Mouse (Mus musculus): Measurements from ENCODE around the gene Matn4. TPM values are rescaled to one million over a fixed set of nuclear protein-coding genes. Genes with fewer than 3 reads are reported as not detected.

Matn4 gene
- polyA plus RNA-seq, 1 experiment = 0.82 TPM

DNA sequence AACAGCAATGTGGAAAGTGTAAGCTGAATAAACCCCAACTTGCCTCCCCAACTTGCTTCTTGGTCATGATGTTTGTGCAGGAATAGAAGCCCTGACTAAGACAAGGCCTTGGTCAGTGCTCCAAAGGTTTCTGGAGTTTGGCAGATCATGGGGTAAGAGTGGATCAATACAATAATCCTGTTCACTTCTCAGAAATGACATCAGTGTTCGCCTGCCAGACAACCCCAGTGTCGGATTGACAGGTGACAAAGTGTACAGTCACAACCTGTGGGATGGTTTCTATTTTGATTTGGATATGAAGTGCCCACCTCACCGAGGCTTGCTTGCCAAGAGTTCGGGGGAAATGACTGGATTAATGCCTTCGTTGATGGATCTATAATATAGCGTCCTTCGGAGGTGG, 16.3 kb upstream of the Matn4 start:
- no peak overlapping the region for H3K27ac ChIP-seq (ENCODE audit: control insufficient read depth, insufficient read depth, low read length)
- H3K4me1 ChIP-seq (replicated peaks; ENCODE audit: control insufficient read depth, insufficient read depth, low read length) = peaks cover 42% of the 10 kb centered on the region
- no peak for TF ChIP-seq POLR2A (IDR thresholded peaks at IDR 0.05; ENCODE audit: control insufficient read depth, extremely low read depth, insufficient read depth, low read length, poor library complexity)
- DNase-seq = no peak
- 96% methylated on average over 7 of the region's 7 CpGs for WGBS
- no peaks in the 10 kb centered on the region for H3K36me3 ChIP-seq (ENCODE audit: control insufficient read depth, insufficient read depth, low read length)
- H3K4me3 ChIP-seq (ENCODE audit: control insufficient read depth, insufficient read depth, low read length) = no peak overlapping the region
- no peaks in the 10 kb centered on the region for H3K27me3 ChIP-seq (ENCODE audit: control insufficient read depth, insufficient read depth, low read length)

DNA sequence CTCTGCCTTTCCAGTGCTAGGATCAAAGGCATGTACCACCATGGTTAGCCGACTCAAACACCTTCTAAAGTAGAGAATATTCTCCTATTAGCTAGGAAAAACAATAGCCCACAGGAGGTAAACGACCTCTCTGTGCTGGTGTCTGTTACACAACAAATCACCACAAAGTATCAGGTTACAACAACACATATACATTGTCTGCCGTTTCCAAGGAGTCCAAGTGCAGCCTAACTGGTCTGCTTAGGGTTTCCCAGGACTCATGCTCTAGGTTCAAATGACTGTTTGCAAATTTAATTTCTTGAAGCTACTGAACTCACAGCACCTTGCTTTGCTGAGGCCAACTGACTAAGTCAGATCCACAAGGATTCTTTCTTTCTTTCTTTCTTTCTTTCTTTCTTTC, 14.5 kb upstream of the Matn4 start:
- peaks cover 37% of the 10 kb centered on the region for H3K4me1 ChIP-seq (replicated peaks; ENCODE audit: control insufficient read depth, insufficient read depth, low read length)
- TF ChIP-seq CTCF (IDR thresholded peaks at IDR 0.05; ENCODE audit: borderline replicate concordance, control insufficient read depth, extremely low read depth, insufficient read depth, low read length, poor library complexity) (no peak), POLR2A (IDR thresholded peaks at IDR 0.05; ENCODE audit: control insufficient read depth, extremely low read depth, insufficient read depth, low read length, poor library complexity) (no peak)
- no peak overlapping the region for H3K27ac ChIP-seq (ENCODE audit: control insufficient read depth, insufficient read depth, low read length)
- DNase-seq = no peak
- no peak overlapping the region for H3K4me3 ChIP-seq (ENCODE audit: control insufficient read depth, insufficient read depth, low read length)
- no peaks in the 10 kb centered on the region; the same call in 1 of the 2 replicates for H3K27me3 ChIP-seq (ENCODE audit: control insufficient read depth, insufficient read depth, low read length)
- WGBS = 58% methylated on average over 3 of the region's 3 CpGs
- no peaks in the 10 kb centered on the region for H3K36me3 ChIP-seq (ENCODE audit: control insufficient read depth, insufficient read depth, low read length)

DNA sequence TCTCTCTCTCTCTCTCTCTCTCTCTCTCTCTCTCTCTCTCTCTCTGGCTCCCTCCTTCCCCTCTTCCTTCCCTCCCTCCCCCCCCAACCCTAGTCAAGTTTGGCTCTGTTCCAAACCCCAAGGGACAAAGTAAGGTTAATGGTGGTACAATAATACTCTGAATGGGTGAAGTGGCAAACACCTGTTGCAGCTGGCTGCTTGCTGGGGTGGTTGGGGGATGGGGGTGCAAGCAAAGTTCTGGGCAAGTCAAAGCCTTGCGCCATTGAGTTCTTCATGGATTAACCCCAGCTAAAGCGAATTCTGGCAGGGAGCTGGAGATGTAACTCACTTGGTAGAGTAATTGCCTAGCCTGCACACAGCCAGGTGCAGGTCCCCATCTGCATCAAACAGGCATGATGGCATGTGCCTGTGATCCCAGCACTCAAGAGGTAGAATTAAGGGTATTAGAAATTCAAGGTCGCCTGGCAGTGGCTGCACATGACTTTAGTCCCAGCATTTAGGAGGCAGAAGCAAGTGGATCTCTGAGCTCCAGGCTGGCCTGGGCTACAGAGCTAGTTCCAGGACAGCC, 13.4 kb upstream of the Matn4 start:
- DNase-seq = no peak
- 26% methylated on average over 3 of the region's 3 CpGs for WGBS

DNA sequence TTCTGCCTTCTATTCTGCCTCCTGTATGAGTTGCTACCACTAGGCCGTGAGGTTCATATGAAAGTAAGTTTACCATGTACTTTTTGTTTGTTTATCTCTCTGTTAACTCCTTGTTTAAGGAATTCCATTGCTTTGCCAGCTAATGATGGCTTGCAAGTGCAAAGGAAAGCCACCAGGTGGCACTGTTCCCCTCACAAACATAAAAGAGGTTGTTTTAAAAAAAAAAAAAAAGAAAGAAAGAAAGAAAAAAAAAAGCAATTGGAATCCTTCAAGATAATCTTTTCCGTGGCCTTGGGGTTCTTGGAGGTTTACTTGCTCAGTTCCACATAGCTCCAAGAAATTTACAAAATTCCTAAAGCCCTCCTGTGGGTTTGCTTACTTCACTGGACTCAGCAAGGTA, 12.2 kb upstream of the Matn4 start:
- DNase-seq = no peak
- TF ChIP-seq POLR2A (IDR thresholded peaks at IDR 0.05; ENCODE audit: control insufficient read depth, extremely low read depth, insufficient read depth, low read length, poor library complexity) (no peak), CTCF (IDR thresholded peaks at IDR 0.05; ENCODE audit: borderline replicate concordance, control insufficient read depth, extremely low read depth, insufficient read depth, low read length, poor library complexity) (no peak)
- 1% methylated on average over 2 of the region's 2 CpGs for WGBS

More for the DNA sequence above, 13.4 kb upstream of the Matn4 start:
- Histone ChIP-seq H3K36me3 (ENCODE audit: control insufficient read depth, insufficient read depth, low read length) (no peaks in the 10 kb centered on the region), H3K4me3 (ENCODE audit: control insufficient read depth, insufficient read depth, low read length) (no peak overlapping the region), H3K27ac (ENCODE audit: control insufficient read depth, insufficient read depth, low read length) (no peak overlapping the region), H3K4me1 (replicated peaks; ENCODE audit: control insufficient read depth, insufficient read depth, low read length) (peaks cover 30% of the 10 kb centered on the region), H3K27me3 (ENCODE audit: control insufficient read depth, insufficient read depth, low read length) (no peaks in the 10 kb centered on the region; the same call in 1 of the 2 replicates)
- TF ChIP-seq CTCF (IDR thresholded peaks at IDR 0.05; ENCODE audit: borderline replicate concordance, control insufficient read depth, extremely low read depth, insufficient read depth, low read length, poor library complexity) (no peak), POLR2A (IDR thresholded peaks at IDR 0.05; ENCODE audit: control insufficient read depth, extremely low read depth, insufficient read depth, low read length, poor library complexity) (no peak)

DNA sequence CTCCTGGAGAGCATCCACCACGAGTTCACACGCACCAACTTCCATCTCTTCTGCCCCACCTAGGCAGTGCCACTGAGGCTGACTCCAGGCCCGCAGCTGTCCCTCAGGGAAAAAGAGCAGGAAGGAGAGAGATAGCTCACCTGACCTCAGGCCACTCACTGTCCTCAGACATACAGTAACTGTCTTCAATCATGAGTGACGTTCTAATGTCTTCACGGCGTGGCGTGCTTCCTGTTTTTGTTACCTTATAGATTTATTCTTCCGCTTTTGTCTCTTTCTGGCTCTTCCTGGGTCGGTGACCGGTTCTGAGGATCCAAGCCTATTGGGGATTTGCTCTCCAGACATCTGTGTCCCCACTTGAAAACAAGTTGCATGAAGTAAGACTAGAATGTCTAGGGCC, 9.6 kb upstream of the Matn4 start:
- Histone ChIP-seq H3K4me3 (ENCODE audit: control insufficient read depth, insufficient read depth, low read length) (no peak overlapping the region), H3K27ac (ENCODE audit: control insufficient read depth, insufficient read depth, low read length) (no peak overlapping the region), H3K27me3 (ENCODE audit: control insufficient read depth, insufficient read depth, low read length) (no peaks in the 10 kb centered on the region; the same call in 1 of the 2 replicates), H3K4me1 (replicated peaks; ENCODE audit: control insufficient read depth, insufficient read depth, low read length) (peaks cover 11% of the 10 kb centered on the region), H3K36me3 (ENCODE audit: control insufficient read depth, insufficient read depth, low read length) (no peaks in the 10 kb centered on the region)
- no peak for DNase-seq
- no peak for TF ChIP-seq CTCF (IDR thresholded peaks at IDR 0.05; ENCODE audit: borderline replicate concordance, control insufficient read depth, extremely low read depth, insufficient read depth, low read length, poor library complexity)
- TF ChIP-seq POLR2A (IDR thresholded peaks at IDR 0.05; ENCODE audit: control insufficient read depth, extremely low read depth, insufficient read depth, low read length, poor library complexity) = no peak
- WGBS = 70% methylated on average over 10 of the region's 10 CpGs

More for the DNA sequence above, 12.2 kb upstream of the Matn4 start:
- no peak overlapping the region for H3K4me3 ChIP-seq (ENCODE audit: control insufficient read depth, insufficient read depth, low read length)
- no peaks in the 10 kb centered on the region; the same call in 1 of the 2 replicates for H3K27me3 ChIP-seq (ENCODE audit: control insufficient read depth, insufficient read depth, low read length)
- H3K36me3 ChIP-seq (ENCODE audit: control insufficient read depth, insufficient read depth, low read length) = no peaks in the 10 kb centered on the region
- H3K27ac ChIP-seq (ENCODE audit: control insufficient read depth, insufficient read depth, low read length) = no peak overlapping the region
- peaks cover 20% of the 10 kb centered on the region for H3K4me1 ChIP-seq (replicated peaks; ENCODE audit: control insufficient read depth, insufficient read depth, low read length)

DNA sequence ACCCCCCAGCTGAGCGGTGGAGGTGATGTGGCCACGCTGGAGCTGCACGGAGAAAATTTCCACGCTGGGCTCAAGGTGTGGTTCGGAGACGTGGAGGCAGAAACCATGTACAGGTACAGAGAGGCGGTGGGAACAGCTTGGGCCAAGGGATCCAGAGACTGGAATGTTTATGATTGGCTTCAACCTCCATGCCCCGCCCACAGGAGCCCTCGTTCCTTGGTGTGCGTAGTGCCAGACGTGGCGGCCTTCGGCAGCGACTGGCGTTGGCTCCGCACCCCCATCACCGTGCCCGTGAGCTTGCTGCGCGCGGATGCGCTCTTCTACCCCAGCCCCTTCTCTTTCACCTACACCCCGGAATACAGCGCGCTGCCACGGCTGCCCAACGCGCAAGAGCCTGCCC, 9.2 kb upstream of the Matn4 start:
- no peak for DNase-seq
- TF ChIP-seq POLR2A (IDR thresholded peaks at IDR 0.05; ENCODE audit: control insufficient read depth, extremely low read depth, insufficient read depth, low read length, poor library complexity) (no peak), CTCF (IDR thresholded peaks at IDR 0.05; ENCODE audit: borderline replicate concordance, control insufficient read depth, extremely low read depth, insufficient read depth, low read length, poor library complexity) (no peak)
- no peak overlapping the region for H3K4me3 ChIP-seq (ENCODE audit: control insufficient read depth, insufficient read depth, low read length)
- 54% methylated on average over 28 of the region's 28 CpGs for WGBS
- H3K27me3 ChIP-seq (ENCODE audit: control insufficient read depth, insufficient read depth, low read length) = no peaks in the 10 kb centered on the region; the same call in 1 of the 2 replicates
- no peak overlapping the region for H3K27ac ChIP-seq (ENCODE audit: control insufficient read depth, insufficient read depth, low read length)
- peaks cover 11% of the 10 kb centered on the region for H3K4me1 ChIP-seq (replicated peaks; ENCODE audit: control insufficient read depth, insufficient read depth, low read length)
- no peaks in the 10 kb centered on the region for H3K36me3 ChIP-seq (ENCODE audit: control insufficient read depth, insufficient read depth, low read length)

DNA sequence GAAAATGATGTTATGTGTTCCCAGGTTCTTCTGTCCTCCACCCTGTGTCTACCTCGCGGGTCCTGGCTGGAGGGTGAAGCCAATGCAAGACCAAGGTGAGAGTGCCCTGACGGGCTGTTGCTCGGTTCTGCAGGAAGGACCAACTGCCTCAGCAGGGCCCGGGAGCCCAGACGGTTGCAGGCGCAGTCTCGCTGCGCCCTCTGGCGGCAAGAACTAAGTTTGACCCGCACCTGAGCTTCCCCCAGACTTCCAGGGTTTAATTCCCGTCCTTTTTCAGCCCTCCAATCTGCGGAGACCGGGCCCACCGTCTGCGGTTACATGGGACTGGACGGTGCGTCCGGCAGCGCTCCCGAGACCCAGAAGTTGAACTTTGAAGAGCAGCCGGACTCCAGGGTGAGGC, 2.7 kb upstream of the Matn4 start:
- peak; percentile 53 for DNase-seq
- 2% methylated on average over 22 of the region's 22 CpGs for WGBS
- Histone ChIP-seq H3K27me3 (ENCODE audit: control insufficient read depth, insufficient read depth, low read length) (peaks cover 9% of the 10 kb centered on the region; the same call in 1 of the 2 replicates), H3K4me3 (ENCODE audit: control insufficient read depth, insufficient read depth, low read length) (no peak overlapping the region), H3K36me3 (ENCODE audit: control insufficient read depth, insufficient read depth, low read length) (no peaks in the 10 kb centered on the region), H3K4me1 (replicated peaks; ENCODE audit: control insufficient read depth, insufficient read depth, low read length) (no peaks in the 10 kb centered on the region; the same call in 1 of the 2 replicates), H3K27ac (ENCODE audit: control insufficient read depth, insufficient read depth, low read length) (no peak overlapping the region)
- TF ChIP-seq POLR2A (IDR thresholded peaks at IDR 0.05; ENCODE audit: control insufficient read depth, extremely low read depth, insufficient read depth, low read length, poor library complexity) = no peak
- TF ChIP-seq CTCF (IDR thresholded peaks at IDR 0.05; ENCODE audit: borderline replicate concordance, control insufficient read depth, extremely low read depth, insufficient read depth, low read length, poor library complexity) = peak; percentile 95
